In genomic region chr2:113903006-113903545, GRCm38 (mm10) we compare ENCODE assay signal across 18 mouse cellular contexts. TPM values are rescaled to one million over a fixed set of nuclear protein-coding genes. Genes with fewer than 3 reads are reported as not detected.
DNase-seq lines count a peak whose midpoint lies in the region; ATAC-seq lines count a peak whose summit lies in the region.
"Had no signal": no experiment of that assay in that cellular context is flagged by ENCODE, and none has a peak within 500 bp of the region (broad histone marks: within the 10 kb centered on the region; RNA-seq: fewer than 3 reads in every experiment).

No protein-coding gene starts in this region.

- H3K27ac ChIP-seq in hindbrain, embryonic 10.5 days = peak overlapping the region; percentile 41
- no peak overlapping the region for H3K27ac ChIP-seq in hindbrain, embryonic 13.5 days
- H3K27ac ChIP-seq: forebrain, embryonic 12.5 days; hindbrain, embryonic 15.5 days; intestine, embryonic 15.5 days; limb, embryonic 10.5 days had no signal

- no peak overlapping the region for H3K9ac ChIP-seq in hindbrain, embryonic 13.5 days
- H3K9ac ChIP-seq: forebrain, embryonic 12.5 days; hindbrain, embryonic 15.5 days; intestine, embryonic 15.5 days; liver, postnatal 0 days had no signal

- no peaks in the 10 kb centered on the region for H3K27me3 ChIP-seq in hindbrain, embryonic 10.5 days (ENCODE audit: insufficient read depth, poor library complexity, severe bottlenecking)
- H3K27me3 ChIP-seq in hindbrain, embryonic 13.5 days = no peaks in the 10 kb centered on the region
- H3K27me3 ChIP-seq: forebrain, embryonic 12.5 days; hindbrain, embryonic 15.5 days; intestine, embryonic 15.5 days had no signal

- peak; percentile 36 for DNase-seq in hindbrain, embryonic 10.5 days (ENCODE audit: low spot score)
- DNase-seq in ES-CJ7 (ENCODE audit: low read depth, low spot score) = peak; percentile 24
- DNase-seq in embryo, embryonic 10 days (ENCODE audit: low spot score) = peak; percentile 72
- peak; percentile 36 for DNase-seq in mesoderm, embryonic 11.5 days (ENCODE audit: low read depth, low spot score)
- DNase-seq in cerebellum, postnatal 4 days (ENCODE audit: low spot score in 2 of 2) = no peak
- DNase-seq: cerebellum, adult 2 months; heart, postnatal 10 days; lung, postnatal 14 days; right cerebral cortex, postnatal 14 days; spleen, adult 18-20 months; thymus, postnatal 4 days had no signal

- peaks cover 21% of the 10 kb centered on the region for H3K4me1 ChIP-seq in hindbrain, embryonic 10.5 days (replicated peaks)
- H3K4me1 ChIP-seq in hindbrain, embryonic 13.5 days (replicated peaks) = 0 out of 2 replicates have a peak, but pooled peaks cover 5% of the 10 kb centered on the region
- H3K4me1 ChIP-seq: forebrain, embryonic 12.5 days; hindbrain, embryonic 15.5 days; intestine, embryonic 15.5 days; limb, embryonic 10.5 days had no signal

- WGBS in hindbrain, embryonic 10.5 days = 6% methylated on average over 1 of the region's 1 CpGs
- 15% methylated on average over 1 of the region's 1 CpGs for WGBS in hindbrain, embryonic 13.5 days

- no peaks in the 10 kb centered on the region for H3K9me3 ChIP-seq in hindbrain, embryonic 10.5 days
- no peaks in the 10 kb centered on the region for H3K9me3 ChIP-seq in hindbrain, embryonic 13.5 days
- H3K9me3 ChIP-seq: forebrain, embryonic 12.5 days; hindbrain, embryonic 15.5 days; intestine, embryonic 15.5 days; limb, embryonic 10.5 days had no signal

- ATAC-seq in hindbrain, embryonic 13.5 days (ENCODE audit: low FRiP score) = no peak
- ATAC-seq in erythroid progenitor cell, adult 5-6 weeks (replicated peaks; ENCODE audit: low FRiP score, poor library complexity, severe bottlenecking) = no peak
- ATAC-seq: intestine, embryonic 15.5 days; liver, postnatal 0 days had no signal

- H3K4me2 ChIP-seq in hindbrain, embryonic 13.5 days = no peak overlapping the region
- H3K4me2 ChIP-seq: forebrain, embryonic 12.5 days; hindbrain, embryonic 15.5 days; intestine, embryonic 15.5 days had no signal

- no peak overlapping the region for H3K4me3 ChIP-seq in hindbrain, embryonic 10.5 days
- no peak overlapping the region for H3K4me3 ChIP-seq in hindbrain, embryonic 13.5 days
- H3K4me3 ChIP-seq: forebrain, embryonic 12.5 days; hindbrain, embryonic 15.5 days; intestine, embryonic 15.5 days; limb, embryonic 10.5 days had no signal

- no peaks in the 10 kb centered on the region for H3K36me3 ChIP-seq in hindbrain, embryonic 10.5 days
- no peaks in the 10 kb centered on the region for H3K36me3 ChIP-seq in hindbrain, embryonic 13.5 days
- H3K36me3 ChIP-seq: forebrain, embryonic 12.5 days; hindbrain, embryonic 15.5 days; intestine, embryonic 15.5 days; limb, embryonic 10.5 days had no signal

RNA-seq across cellular contexts. Expression of gene Arhgap11a, which starts 54.6 kb away (rescaled TPM):
- 31.6 and 33.9 TPM in 2 replicates for polyA plus RNA-seq in hindbrain, embryonic 10.5 days (2016; fragmentation: Nextera tagmentation; extraction: Ambion mirVana)
- polyA plus RNA-seq in hindbrain, embryonic 13.5 days (2015; fragmentation: Nextera tagmentation; extraction: Ambion mirVana) = 11.7 and 12.1 TPM in 2 replicates
- 97.7 and 118 TPM in 2 replicates for total RNA-seq in erythroid progenitor cell, adult 5-6 weeks (2015; ENCODE audit: low replicate concordance)
- total RNA-seq in erythroid progenitor cell, adult 5-6 weeks (2017; ENCODE audit: low replicate concordance) = 134 and 154 TPM in 2 replicates

Comparison
In these comparisons a context has a peak if more than half of its experiments do, and no peak if none do; other contexts are left out.
1. DNase-seq: peak in hindbrain, embryonic 10.5 days (single experiment), ES-CJ7 (single experiment), embryo, embryonic 10 days (single experiment) and mesoderm, embryonic 11.5 days (single experiment); none in cerebellum, postnatal 4 days (0 of 2).